Mouse (Mus musculus): ENCODE results near the gene Dync1h1. TPM values are rescaled to one million over a fixed set of nuclear protein-coding genes. Genes with fewer than 3 reads are reported as not detected.

Gene Dync1h1
- total and polyA plus RNA-seq, 3 experiments = 24.9 to 114 (median 80.1) TPM

DNA sequence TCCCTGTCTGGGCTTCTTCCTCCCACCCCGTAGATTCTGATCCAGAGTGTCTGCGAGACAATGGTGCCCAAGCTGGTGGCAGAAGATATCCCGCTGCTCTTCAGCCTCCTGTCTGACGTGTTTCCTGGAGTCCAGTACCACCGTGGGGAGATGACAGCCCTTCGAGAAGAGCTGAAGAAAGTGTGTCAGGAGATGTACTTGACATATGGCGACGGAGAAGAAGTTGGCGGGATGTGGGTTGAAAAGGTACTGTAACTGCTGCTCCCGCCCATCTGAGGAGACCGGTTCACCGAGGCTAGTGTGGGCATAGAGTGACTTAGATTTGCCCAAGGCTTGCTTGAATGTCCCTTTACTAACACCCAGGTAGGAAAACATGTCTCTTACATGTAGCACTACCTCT is 35.0 kb downstream of the Dync1h1 start:
- no peaks in the 10 kb centered on the region for H3K4me1 ChIP-seq (ENCODE audit: control insufficient read depth in 1 of 2, insufficient read depth in 2 of 2)
- no peaks in the 10 kb centered on the region for H3K9me3 ChIP-seq (replicated peaks; ENCODE audit: low read length)
- no peak overlapping the region for H3K4me2 ChIP-seq (ENCODE audit: insufficient read depth, low read depth, poor library complexity, severe bottlenecking)
- H3K27me3 ChIP-seq (replicated peaks) = no peaks in the 10 kb centered on the region
- in situ Hi-C loops (cut with MboI; ENCODE audit: low pct_ligation_motif_present, low pct_unique_long_range_greater_than_20kb, low sequenced_read_pairs) (no loop called here), dilution Hi-C loops (cut with MboI; ENCODE audit: extremely low pct_ligation_motif_present, extremely low pct_unique_long_range_greater_than_20kb, low sequenced_read_pairs) (no loop called here)
- H3K27ac ChIP-seq (ENCODE audit: insufficient read depth, low read depth) = no peak overlapping the region
- H3K36me3 ChIP-seq (replicated peaks in 1 of 2; ENCODE audit: control insufficient read depth in 1 of 2, insufficient read depth in 1 of 2, low read length in 1 of 2) = peaks cover 96 to 100% of the 10 kb centered on the region in 2 experiments
- H3K9ac ChIP-seq (ENCODE audit: insufficient read depth, low read depth) = no peak overlapping the region
- no peak overlapping the region for H3K4me3 ChIP-seq (replicated peaks in 1 of 3; ENCODE audit: low read depth in 2 of 3, low read length in 2 of 3, poor library complexity in 1 of 3)
- no peaks in the 10 kb centered on the region for H3K79me2 ChIP-seq (replicated peaks; ENCODE audit: control insufficient read depth, extremely low read depth, insufficient read depth, poor library complexity, severe bottlenecking)
- TF ChIP-seq USF1 (IDR thresholded peaks at IDR 0.05; ENCODE audit: low read depth, low read length) (no peak), JUN (IDR thresholded peaks at IDR 0.05; ENCODE audit: insufficient read depth, low read depth, low read length) (no peak), MAFK (IDR thresholded peaks at IDR 0.05; ENCODE audit: insufficient replicate concordance, low read length) (no peak), ZMIZ1 (IDR thresholded peaks at IDR 0.05; ENCODE audit: low read depth, low read length) (no peak), CHD2 (IDR thresholded peaks at IDR 0.05; ENCODE audit: low read length) (no peak), SMC3 (IDR thresholded peaks at IDR 0.05; ENCODE audit: low read depth, low read length) (no peak), POLR2AphosphoS2 (IDR thresholded peaks at IDR 0.05; ENCODE audit: low read depth, low read length) (no peak), HCFC1 (IDR thresholded peaks at IDR 0.05; ENCODE audit: low read depth, low read length) (no peak), USF2 (conservative IDR thresholded peaks at IDR 0.05; ENCODE audit: low read depth, low read length) (no peak), MAZ (IDR thresholded peaks at IDR 0.05; ENCODE audit: low read depth, low read length) (no peak), POLR2A (IDR thresholded peaks at IDR 0.05; ENCODE audit: low read depth, low read length) (no peak), NELFE (IDR thresholded peaks at IDR 0.05; ENCODE audit: low read depth, low read length) (no peak), ZNF384 (IDR thresholded peaks at IDR 0.05; ENCODE audit: low read depth, low read length) (no peak), TBP (conservative IDR thresholded peaks at IDR 0.05; ENCODE audit: low read depth, low read length) (no peak), RAD21 (IDR thresholded peaks at IDR 0.05; ENCODE audit: low read depth, low read length) (no peak), GABPA (IDR thresholded peaks at IDR 0.05; ENCODE audit: insufficient replicate concordance, low read depth, low read length) (no peak), ETS1 (conservative IDR thresholded peaks at IDR 0.05; ENCODE audit: low read depth, low read length) (no peak), RCOR1 (conservative IDR thresholded peaks at IDR 0.05; ENCODE audit: low read depth, low read length) (no peak), JUND (conservative IDR thresholded peaks at IDR 0.05; ENCODE audit: low read depth, low read length) (no peak), PAX5 (IDR thresholded peaks at IDR 0.05; ENCODE audit: low read length) (no peak)
- DNase-seq (ENCODE audit: extremely low read depth) = no peak

GRCm38 (mm10) chr12:110637507-110638114 is 36.4 kb downstream of the Dync1h1 start:
- H3K36me3 ChIP-seq (replicated peaks in 1 of 2; ENCODE audit: control insufficient read depth in 1 of 2, insufficient read depth in 1 of 2, low read length in 1 of 2) = peaks cover 96 to 100% of the 10 kb centered on the region in 2 experiments
- no peaks in the 10 kb centered on the region for H3K9me3 ChIP-seq (replicated peaks; ENCODE audit: low read length)
- no peak overlapping the region for H3K4me2 ChIP-seq (ENCODE audit: insufficient read depth, low read depth, poor library complexity, severe bottlenecking)
- in situ Hi-C loops (cut with MboI; ENCODE audit: low pct_ligation_motif_present, low pct_unique_long_range_greater_than_20kb, low sequenced_read_pairs) (no loop called here), dilution Hi-C loops (cut with MboI; ENCODE audit: extremely low pct_ligation_motif_present, extremely low pct_unique_long_range_greater_than_20kb, low sequenced_read_pairs) (no loop called here)
- no peak for TF ChIP-seq PAX5 (IDR thresholded peaks at IDR 0.05; ENCODE audit: low read length)
- TF ChIP-seq NELFE (IDR thresholded peaks at IDR 0.05; ENCODE audit: low read depth, low read length) = no peak
- TF ChIP-seq ZC3H11A (IDR thresholded peaks at IDR 0.05; ENCODE audit: low read depth, low read length) = no peak
- no peak for TF ChIP-seq POLR2AphosphoS2 (IDR thresholded peaks at IDR 0.05; ENCODE audit: low read depth, low read length)
- TF ChIP-seq CHD1 (IDR thresholded peaks at IDR 0.05; ENCODE audit: low read depth, low read length) = no peak
- TF ChIP-seq CHD2 (IDR thresholded peaks at IDR 0.05; ENCODE audit: low read length) = no peak
- no peak for TF ChIP-seq TBP (conservative IDR thresholded peaks at IDR 0.05; ENCODE audit: low read depth, low read length)
- TF ChIP-seq USF2 (conservative IDR thresholded peaks at IDR 0.05; ENCODE audit: low read depth, low read length) = no peak
- no peak overlapping the region for H3K27ac ChIP-seq (ENCODE audit: insufficient read depth, low read depth)
- no peak overlapping the region for H3K9ac ChIP-seq (ENCODE audit: insufficient read depth, low read depth)
- no peak for DNase-seq (ENCODE audit: extremely low read depth)
- H3K27me3 ChIP-seq (replicated peaks) = no peaks in the 10 kb centered on the region
- no peak overlapping the region for H3K4me3 ChIP-seq (replicated peaks in 1 of 3; ENCODE audit: low read depth in 2 of 3, low read length in 2 of 3, poor library complexity in 1 of 3)
- no peaks in the 10 kb centered on the region for H3K4me1 ChIP-seq (ENCODE audit: control insufficient read depth in 1 of 2, insufficient read depth in 2 of 2)
- H3K79me2 ChIP-seq (replicated peaks; ENCODE audit: control insufficient read depth, extremely low read depth, insufficient read depth, poor library complexity, severe bottlenecking) = no peaks in the 10 kb centered on the region

Measured in CH12.LX (cell line).